Mouse (Mus musculus) liver, embryonic 14.5 days (tissue): ENCODE results near the gene Fzd10. TPM values are rescaled to one million over a fixed set of nuclear protein-coding genes. Genes with fewer than 3 reads are reported as not detected.

Experiments used
- ATAC-seq: fragments of 200-750 bp; cut with Nextera tagmentation; 2 replicates; pipeline ENCODE4 v1.8.0; 2017; ENCODE audit warnings: moderate number of reproducible peaks, mild to moderate bottlenecking, moderate library complexity; ENCODE audit not compliant: insufficient read depth
- DNase-seq, 3 experiments: peaks; one replicate each; pipeline ENCODE4 v3.0.0-alpha.2; 2012 to 2013; ENCODE audit warnings: low read depth in 3 of 3, low spot score in 3 of 3
- H3K27ac ChIP-seq: fragments of 300-500 bp; sonication (generic); 2 replicates; pipeline ENCODE4 v1.5.1; 2014; ENCODE audit warnings: moderate library complexity, mild to moderate bottlenecking, control low read depth, inconsistent platforms
- H3K27me3 ChIP-seq: fragments of 300-500 bp; sonication (generic); 2 replicates; pipeline ENCODE4 v1.6.1; 2014; ENCODE audit warnings: mild to moderate bottlenecking, low read length, moderate library complexity; ENCODE audit not compliant: control insufficient read depth, insufficient read depth
- H3K36me3 ChIP-seq: fragments of 300-500 bp; sonication (generic); replicated peaks from 2 replicates; pipeline ENCODE4 v1.6.1; 2014; ENCODE audit warnings: low read depth; ENCODE audit not compliant: control insufficient read depth, insufficient read depth
- H3K4me1 ChIP-seq, 2 experiments: fragments of 200-500 bp in 1 of 2; fragments of 300-500 bp in 1 of 2; sonication (generic) in 1 of 2; replicated peaks; 2 replicates each; pipeline ENCODE4 v1.6.1; 2012 to 2014; ENCODE audit warnings: antibody characterized with exemption in 1 of 2, inconsistent platforms in 1 of 2, low read length in 1 of 2; ENCODE audit not compliant: control insufficient read depth in 2 of 2, insufficient read depth in 2 of 2
- H3K4me2 ChIP-seq: fragments of 300-500 bp; sonication (generic); 2 replicates; pipeline ENCODE4 v1.6.1; 2014; ENCODE audit warnings: low read depth, mild to moderate bottlenecking, control low read depth, moderate library complexity
- H3K4me3 ChIP-seq, 2 experiments: fragments of 200-500 bp in 1 of 2; fragments of 300-500 bp in 1 of 2; sonication (generic) in 1 of 2; 2 replicates each; pipeline ENCODE4 v1.5.1; 2012 to 2014; ENCODE audit warnings: low read depth in 2 of 2, low read length in 2 of 2, mild to moderate bottlenecking in 2 of 2, control low read depth in 1 of 2, inconsistent platforms in 1 of 2, moderate library complexity in 1 of 2; ENCODE audit not compliant: insufficient read depth in 1 of 2
- H3K9ac ChIP-seq: fragments of 300-500 bp; sonication (generic); replicated peaks from 2 replicates; pipeline ENCODE4 v1.6.1; 2014; ENCODE audit warnings: mild to moderate bottlenecking, control low read depth, moderate library complexity
- H3K9me3 ChIP-seq: fragments of 300-500 bp; sonication (generic); 2 replicates; pipeline ENCODE4 v1.6.1; 2016; ENCODE audit warnings: low read length, mixed read lengths; ENCODE audit not compliant: control insufficient read depth
- CTCF ChIP-seq: IDR thresholded peaks from 2 replicates; pipeline ENCODE4 v1.5.1; 2016; ENCODE audit warnings: antibody characterized with exemption, low read depth, control low read depth
- EP300 ChIP-seq: IDR thresholded peaks from 2 replicates; pipeline ENCODE4 v1.6.1; 2016; ENCODE audit warnings: antibody characterized with exemption, low read depth
- WGBS: fragments of 180-500 bp; shearing (Covaris S2); extraction: QIAGEN DNeasy Blood & Tissue Kit; methylation state at CpG from one replicate; pipeline ENCODE4 v1.1.7; 2014; ENCODE audit not compliant: insufficient replicate concordance; 5-methylcytosine and 5-hydroxymethylcytosine counted together
- polyA plus RNA-seq, 2 experiments: library from polyadenylated mRNA; depleted of rRNA in 1 of 2; stranded (reverse) in 1 of 2; unstranded in 1 of 2; fragments of >200 nt; fragmentation: Nextera tagmentation in 1 of 2; extraction: Ambion mirVana in 1 of 2; gene quantifications; 2 replicates each; pipeline versions ENCODE4 v1.2.1 to v1.2.3; 2012 to 2014

The Fzd10 gene
- polyA plus RNA-seq, 2 experiments = 0.02 TPM; not detected in 1

GRCm38 (mm10) chr5:128596813-128597212, 3.8 kb upstream of the Fzd10 start:
- TF ChIP-seq CTCF (no peak), EP300 (no peak)
- Histone ChIP-seq H3K9me3 (no peaks in the 10 kb centered on the region), H3K4me1 (no peaks in the 10 kb centered on the region), H3K9ac (no peak overlapping the region), H3K27ac (no peak overlapping the region), H3K4me2 (no peak overlapping the region), H3K36me3 (no peaks in the 10 kb centered on the region), H3K4me3 (no peak overlapping the region), H3K27me3 (peaks cover 59% of the 10 kb centered on the region)
- 6% methylated on average over 20 of the region's 20 CpGs for WGBS
- DNase-seq = no peak
- ATAC-seq = no peak

- H3K4me2 ChIP-seq = no peak overlapping the region
- no peaks in the 10 kb centered on the region for H3K9me3 ChIP-seq
- TF ChIP-seq CTCF (no peak), EP300 (no peak)
- H3K27me3 ChIP-seq = peaks cover 64% of the 10 kb centered on the region
- H3K4me3 ChIP-seq = no peak overlapping the region
- H3K4me1 ChIP-seq = no peaks in the 10 kb centered on the region
- no peak for DNase-seq
- no peaks in the 10 kb centered on the region for H3K36me3 ChIP-seq
- no peak overlapping the region for H3K27ac ChIP-seq
- 14% methylated on average over 4 of the region's 4 CpGs for WGBS
- no peak for ATAC-seq
- H3K9ac ChIP-seq = no peak overlapping the region
These were observed 3.3 kb upstream of the Fzd10 start for GRCm38 (mm10) chr5:128597381-128597780.

GRCm38 (mm10) chr5:128598191-128598720, 2.4 kb upstream of the Fzd10 start:
- Histone ChIP-seq H3K4me1 (no peaks in the 10 kb centered on the region), H3K4me3 (no peak overlapping the region), H3K4me2 (no peak overlapping the region), H3K36me3 (no peaks in the 10 kb centered on the region), H3K27ac (no peak overlapping the region), H3K9ac (no peak overlapping the region), H3K27me3 (peaks cover 64% of the 10 kb centered on the region), H3K9me3 (no peaks in the 10 kb centered on the region)
- WGBS = 3% methylated on average over 10 of the region's 10 CpGs
- ATAC-seq (no peak), DNase-seq (no peak)
- TF ChIP-seq EP300 = no peak
- no peak for TF ChIP-seq CTCF

- no peaks in the 10 kb centered on the region for H3K9me3 ChIP-seq
- peaks cover 64% of the 10 kb centered on the region for H3K27me3 ChIP-seq
- DNase-seq = no peak
- TF ChIP-seq EP300 = no peak
- TF ChIP-seq CTCF = no peak
- H3K36me3 ChIP-seq = no peaks in the 10 kb centered on the region
- H3K4me2 ChIP-seq = no peak overlapping the region
- WGBS = 1% methylated on average over 20 of the region's 20 CpGs
- H3K9ac ChIP-seq = no peak overlapping the region
- no peak overlapping the region for H3K27ac ChIP-seq
- ATAC-seq = no peak
- no peak overlapping the region for H3K4me3 ChIP-seq
- no peaks in the 10 kb centered on the region for H3K4me1 ChIP-seq
These were observed 1.8 kb upstream of the Fzd10 start for GRCm38 (mm10) chr5:128598760-128599364.

GRCm38 (mm10) chr5:128599365-128600071, 1.1 kb upstream of the Fzd10 start:
- no peak overlapping the region for H3K27ac ChIP-seq
- H3K27me3 ChIP-seq = peaks cover 64% of the 10 kb centered on the region
- H3K36me3 ChIP-seq = no peaks in the 10 kb centered on the region
- DNase-seq = no peak
- TF ChIP-seq CTCF = no peak
- no peak for TF ChIP-seq EP300
- no peaks in the 10 kb centered on the region for H3K4me1 ChIP-seq
- H3K4me3 ChIP-seq = no peak overlapping the region
- no peak overlapping the region for H3K9ac ChIP-seq
- ATAC-seq = no peak
- H3K4me2 ChIP-seq = no peak overlapping the region; the same call in 1 of the 2 replicates
- 2% methylated on average over 28 of the region's 28 CpGs for WGBS
- H3K9me3 ChIP-seq = no peaks in the 10 kb centered on the region
